Mouse (Mus musculus) intestine, postnatal 0 days (tissue): Measurements from ENCODE around the gene Kpna4. TPM values are rescaled to one million over a fixed set of nuclear protein-coding genes. Genes with fewer than 3 reads are reported as not detected.

Experiments
- ATAC-seq: fragments of 200-750 bp; cut with Nextera tagmentation; 2 replicates; pipeline ENCODE4 v1.8.0; 2017; ENCODE audit warnings: mild to moderate bottlenecking, moderate TSS enrichment, moderate library complexity
- H3K27ac ChIP-seq: fragments of 300-500 bp; sonication (generic); 2 replicates; pipeline ENCODE4 v1.5.1; 2014; ENCODE audit warnings: mild to moderate bottlenecking, low read depth, low read length, moderate library complexity
- H3K27me3 ChIP-seq: fragments of 300-500 bp; sonication (generic); replicated peaks from 2 replicates; pipeline ENCODE4 v1.6.1; 2014; ENCODE audit warnings: low read length, mixed read lengths; ENCODE audit not compliant: control insufficient read depth, insufficient read depth
- H3K36me3 ChIP-seq: fragments of 300-500 bp; sonication (generic); 2 replicates; pipeline ENCODE4 v1.6.1; 2014; ENCODE audit warnings: mild to moderate bottlenecking, moderate library complexity; ENCODE audit not compliant: control insufficient read depth, insufficient read depth
- H3K4me1 ChIP-seq: fragments of 300-500 bp; sonication (generic); replicated peaks from 2 replicates; pipeline ENCODE4 v1.6.1; 2014; ENCODE audit warnings: antibody characterized with exemption, low read length, mixed read lengths; ENCODE audit not compliant: control insufficient read depth, insufficient read depth
- H3K4me2 ChIP-seq: fragments of 300-500 bp; sonication (generic); replicated peaks from 2 replicates; pipeline ENCODE4 v1.6.1; 2014; ENCODE audit warnings: low read depth, mild to moderate bottlenecking, moderate library complexity
- H3K4me3 ChIP-seq: fragments of 300-500 bp; sonication (generic); 2 replicates; pipeline ENCODE4 v1.5.1; 2014; ENCODE audit warnings: low read depth, low read length
- H3K9ac ChIP-seq: fragments of 300-500 bp; sonication (generic); 2 replicates; pipeline ENCODE4 v1.6.1; 2014; ENCODE audit warnings: mild to moderate bottlenecking, low read depth, low read length
- H3K9me3 ChIP-seq: fragments of 300-500 bp; sonication (generic); 2 replicates; pipeline ENCODE4 v1.6.1; 2016; ENCODE audit warnings: mixed run types; ENCODE audit not compliant: control insufficient read depth
- CTCF ChIP-seq: sonication (generic); IDR thresholded peaks from 2 replicates; pipeline ENCODE4 v1.5.1; 2016; ENCODE audit warnings: low read depth, mild to moderate bottlenecking, control low read depth, antibody characterized with exemption, moderate library complexity
- WGBS: fragments of 180-500 bp; shearing (Covaris S2); extraction: QIAGEN DNeasy Blood & Tissue Kit; methylation state at CpG from one replicate; pipeline ENCODE4 v1.1.7; 2014; 5-methylcytosine and 5-hydroxymethylcytosine counted together
- polyA plus RNA-seq: library from polyadenylated mRNA; unstranded; fragments of >200 nt; fragmentation: Nextera tagmentation; extraction: Ambion mirVana; gene quantifications from 2 replicates; pipeline ENCODE4 v1.2.1, GENCODE M21; 2015

The Kpna4 gene
- polyA plus RNA-seq, 1 experiment from 2014 or later = 18.1 TPM

GRCm38 (mm10) chr3:69062764-69063163 lies 64.1 kb downstream of the Kpna4 start:
- Histone ChIP-seq H3K4me3 (no peak overlapping the region), H3K9ac (no peak overlapping the region), H3K9me3 (no peaks in the 10 kb centered on the region), H3K4me1 (no peaks in the 10 kb centered on the region), H3K4me2 (no peak overlapping the region), H3K27ac (no peak overlapping the region), H3K36me3 (no peaks in the 10 kb centered on the region), H3K27me3 (no peaks in the 10 kb centered on the region)
- no peak for TF ChIP-seq CTCF
- no peak for ATAC-seq
- 85% methylated on average over 1 of the region's 1 CpGs for WGBS

GRCm38 (mm10) chr3:69060672-69061071 lies 66.2 kb downstream of the Kpna4 start:
- no peaks in the 10 kb centered on the region for H3K27me3 ChIP-seq
- ATAC-seq = no peak
- no peak overlapping the region for H3K4me3 ChIP-seq
- H3K4me2 ChIP-seq = no peak overlapping the region
- no peaks in the 10 kb centered on the region for H3K9me3 ChIP-seq
- H3K27ac ChIP-seq = no peak overlapping the region
- TF ChIP-seq CTCF = no peak
- no peaks in the 10 kb centered on the region for H3K36me3 ChIP-seq
- no peak overlapping the region for H3K9ac ChIP-seq
- H3K4me1 ChIP-seq = no peaks in the 10 kb centered on the region
- 98% methylated on average over 4 of the region's 4 CpGs for WGBS

- no peak for TF ChIP-seq CTCF
- Histone ChIP-seq H3K4me1 (no peaks in the 10 kb centered on the region), H3K27me3 (no peaks in the 10 kb centered on the region), H3K4me2 (no peak overlapping the region), H3K4me3 (no peak overlapping the region), H3K36me3 (no peaks in the 10 kb centered on the region), H3K27ac (no peak overlapping the region), H3K9ac (no peak overlapping the region), H3K9me3 (no peaks in the 10 kb centered on the region)
- ATAC-seq = no peak
- 80% methylated on average over 3 of the region's 3 CpGs for WGBS
Measured at GRCm38 (mm10) chr3:69055871-69056270, 71.0 kb downstream of the Kpna4 start.

GRCm38 (mm10) chr3:69054760-69055432 lies 72.0 kb downstream of the Kpna4 start:
- H3K9ac ChIP-seq = no peak overlapping the region

GRCm38 (mm10) chr3:69051894-69052293 lies 75.0 kb downstream of the Kpna4 start:
- H3K27me3 ChIP-seq = no peaks in the 10 kb centered on the region
- H3K36me3 ChIP-seq = no peaks in the 10 kb centered on the region
- no peak overlapping the region for H3K27ac ChIP-seq
- no peak for ATAC-seq
- 89% methylated on average over 11 of the region's 11 CpGs for WGBS
- no peaks in the 10 kb centered on the region for H3K4me1 ChIP-seq
- no peak for TF ChIP-seq CTCF
- H3K4me3 ChIP-seq = no peak overlapping the region
- H3K4me2 ChIP-seq = no peak overlapping the region
- H3K9me3 ChIP-seq = no peaks in the 10 kb centered on the region
- no peak overlapping the region for H3K9ac ChIP-seq

More at GRCm38 (mm10) chr3:69054760-69055432, 72.0 kb downstream of the Kpna4 start:
- no peak for TF ChIP-seq CTCF
- H3K4me2 ChIP-seq = no peak overlapping the region
- ATAC-seq = 0 out of 2 replicates have a peak, but pooled peaks have one; percentile 28
- no peak overlapping the region for H3K4me3 ChIP-seq
- no peak overlapping the region for H3K27ac ChIP-seq
- no peaks in the 10 kb centered on the region for H3K27me3 ChIP-seq
- H3K9me3 ChIP-seq = no peaks in the 10 kb centered on the region
- no peaks in the 10 kb centered on the region for H3K36me3 ChIP-seq
- no peaks in the 10 kb centered on the region for H3K4me1 ChIP-seq
- WGBS = 79% methylated on average over 7 of the region's 7 CpGs

GRCm38 (mm10) chr3:69049011-69049410 lies 77.9 kb downstream of the Kpna4 start:
- Histone ChIP-seq H3K36me3 (no peaks in the 10 kb centered on the region), H3K4me1 (no peaks in the 10 kb centered on the region), H3K4me2 (no peak overlapping the region), H3K4me3 (no peak overlapping the region), H3K9me3 (no peaks in the 10 kb centered on the region), H3K27me3 (no peaks in the 10 kb centered on the region), H3K9ac (no peak overlapping the region), H3K27ac (no peak overlapping the region)
- WGBS = 82% methylated on average over 6 of the region's 6 CpGs
- ATAC-seq = no peak
- no peak for TF ChIP-seq CTCF

- H3K9me3 ChIP-seq = no peaks in the 10 kb centered on the region
- H3K27me3 ChIP-seq = no peaks in the 10 kb centered on the region
- H3K4me2 ChIP-seq = no peak overlapping the region
- 86% methylated on average over 4 of the region's 4 CpGs for WGBS
- TF ChIP-seq CTCF = no peak
- H3K4me1 ChIP-seq = no peaks in the 10 kb centered on the region
- no peak overlapping the region for H3K9ac ChIP-seq
- H3K27ac ChIP-seq = no peak overlapping the region
- H3K4me3 ChIP-seq = no peak overlapping the region
- no peaks in the 10 kb centered on the region for H3K36me3 ChIP-seq
- ATAC-seq = no peak
Measured at GRCm38 (mm10) chr3:69047684-69048083, 79.2 kb downstream of the Kpna4 start.
